Mouse (Mus musculus) frontal cortex, postnatal 10 days (tissue): Measurements from ENCODE around the gene Syt13.

Experiments
- DNase-seq, 2 experiments: peaks; one replicate each; pipeline ENCODE4 v3.0.0; 2022; ENCODE audit warnings: low spot score in 2 of 2, mixed read lengths in 1 of 2

Syt13 gene

DNA sequence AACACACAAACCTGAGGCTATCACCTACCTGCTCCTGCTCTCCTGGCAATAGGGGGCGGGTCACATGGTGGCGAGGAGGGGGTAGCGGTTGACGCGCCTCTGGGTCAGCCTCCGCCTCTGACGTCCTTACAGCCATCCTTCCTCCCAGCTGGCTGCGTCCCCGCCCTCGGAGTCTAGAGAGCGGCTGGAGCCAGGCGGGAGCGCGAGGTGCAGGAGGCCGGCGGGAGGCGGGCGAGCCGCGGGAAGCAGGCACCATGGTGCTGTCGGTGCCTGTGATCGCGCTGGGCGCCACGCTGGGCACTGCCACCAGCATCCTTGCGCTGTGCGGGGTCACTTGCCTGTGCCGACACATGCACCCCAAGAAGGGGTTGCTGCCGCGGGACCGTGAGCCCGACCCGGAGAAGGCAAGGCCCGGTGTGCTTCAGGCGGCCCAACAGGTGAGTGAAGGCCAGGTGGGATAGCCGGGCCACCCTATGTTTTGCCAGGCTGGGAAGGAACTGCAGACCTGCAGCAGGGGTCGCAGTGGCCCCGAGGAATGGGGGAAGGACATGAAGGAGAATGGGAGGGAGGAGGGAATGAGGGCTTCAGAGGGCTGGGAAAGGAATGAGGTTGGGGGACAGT is at the start of gene Syt13:
Gene Syt13, plus strand, starts transcription at position 166 of the 621 bp plus-strand sequence.
- DNase-seq = peak; percentile 61 to 62

DNA sequence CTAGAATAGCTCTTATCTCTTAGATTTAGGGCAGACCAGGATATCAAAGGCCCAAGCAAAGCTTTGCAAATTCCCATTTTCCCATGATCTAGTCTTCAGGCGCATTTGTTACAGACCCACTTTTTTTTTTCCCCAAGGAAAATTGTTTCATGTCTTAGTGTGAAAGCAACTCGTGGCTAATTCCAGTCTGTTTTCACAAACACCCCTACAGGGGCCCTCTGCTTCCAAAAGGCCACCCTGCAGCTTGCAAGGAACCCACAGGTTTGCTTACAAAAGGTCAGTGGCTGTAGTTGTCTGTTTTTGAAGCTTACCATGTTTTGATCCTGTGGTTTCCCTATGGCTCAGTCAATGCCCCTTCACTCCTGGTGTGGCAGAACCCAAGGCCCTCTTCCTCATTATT is 48.3 kb upstream of the Syt13 start:
- no peak for DNase-seq

- DNase-seq = no peak
Measured at GRCm38 (mm10) chr2:92870139-92870836, 44.6 kb upstream of the Syt13 start.

DNA sequence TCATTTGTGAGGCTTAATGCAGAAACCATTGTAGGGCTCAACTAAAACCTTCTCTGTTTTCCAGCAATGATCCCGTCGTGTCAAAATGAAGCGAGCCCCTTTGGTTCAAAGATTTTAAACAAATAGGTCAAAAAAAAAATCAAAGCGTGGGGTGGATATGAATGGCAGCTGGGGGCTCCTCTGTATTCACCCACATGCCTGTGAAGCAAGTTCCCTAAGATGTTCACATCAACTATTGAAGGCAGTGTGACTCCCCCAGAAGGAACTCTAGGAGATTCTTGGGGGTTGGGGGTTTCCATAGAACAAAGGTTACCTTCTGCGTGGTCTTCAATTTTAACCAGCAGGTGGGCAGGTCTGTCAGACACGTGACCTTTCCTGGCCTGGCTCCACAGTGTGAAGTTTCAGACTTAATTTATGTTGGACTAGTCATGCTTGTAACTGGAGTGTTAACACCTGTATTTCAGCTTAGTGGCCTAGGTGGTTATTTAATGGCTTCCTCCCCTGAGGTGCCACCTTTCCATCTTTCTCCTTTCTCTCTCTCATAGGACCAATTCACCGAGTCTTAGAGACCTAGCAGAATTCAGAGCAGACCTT is 43.7 kb upstream of the Syt13 start:
- no peak for DNase-seq

- DNase-seq = no peak
Measured at GRCm38 (mm10) chr2:92872652-92873051, 42.2 kb upstream of the Syt13 start.

GRCm38 (mm10) chr2:92874592-92874991 is 40.3 kb upstream of the Syt13 start:
- DNase-seq = no peak

- no peak for DNase-seq
Measured at GRCm38 (mm10) chr2:92877488-92877887, 37.4 kb upstream of the Syt13 start.

GRCm38 (mm10) chr2:92883039-92883911 is 31.6 kb upstream of the Syt13 start:
- peak; percentile 32 to 70 for DNase-seq

DNA sequence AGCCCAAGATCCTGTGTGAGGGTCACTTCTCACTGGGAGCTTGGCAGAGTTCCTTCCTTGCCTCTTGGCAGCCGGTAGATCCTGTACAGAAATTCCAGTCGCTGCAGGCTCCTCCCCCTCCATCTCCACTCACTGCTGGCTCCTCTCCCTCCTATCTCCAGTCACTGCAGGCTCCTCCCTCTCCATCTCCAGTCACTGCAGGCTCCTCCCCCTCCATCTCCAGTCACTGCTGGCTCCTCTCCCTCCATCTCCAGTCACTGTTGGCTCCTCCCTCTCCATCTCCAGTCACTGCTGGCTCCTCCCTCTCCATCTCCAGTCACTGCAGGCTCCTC is 31.0 kb upstream of the Syt13 start:
- DNase-seq = no peak

DNA sequence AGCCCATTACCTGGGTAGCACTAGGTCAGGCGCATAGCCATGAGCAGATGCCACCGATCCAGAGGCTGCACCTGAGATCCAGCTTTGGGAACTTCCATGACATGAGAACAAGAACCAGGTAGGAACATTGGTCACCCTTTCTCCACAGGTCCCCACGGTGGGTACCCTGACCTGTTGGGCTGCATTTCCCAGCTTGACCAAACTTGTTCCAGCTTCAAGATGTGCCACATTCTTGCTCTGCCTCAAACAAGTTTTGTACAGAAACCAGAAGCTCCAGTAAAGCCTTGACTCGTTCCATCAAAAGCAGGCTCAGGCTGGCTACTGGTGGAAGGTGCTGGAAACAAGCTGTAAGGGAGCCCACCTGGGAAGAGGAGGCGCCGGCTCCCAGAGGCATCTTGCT is 29.9 kb upstream of the Syt13 start:
- DNase-seq = no peak

GRCm38 (mm10) chr2:92886862-92887261 is 28.0 kb upstream of the Syt13 start:
- DNase-seq = no peak

- no peak for DNase-seq
Measured at GRCm38 (mm10) chr2:92892524-92892923, 22.4 kb upstream of the Syt13 start.

DNA sequence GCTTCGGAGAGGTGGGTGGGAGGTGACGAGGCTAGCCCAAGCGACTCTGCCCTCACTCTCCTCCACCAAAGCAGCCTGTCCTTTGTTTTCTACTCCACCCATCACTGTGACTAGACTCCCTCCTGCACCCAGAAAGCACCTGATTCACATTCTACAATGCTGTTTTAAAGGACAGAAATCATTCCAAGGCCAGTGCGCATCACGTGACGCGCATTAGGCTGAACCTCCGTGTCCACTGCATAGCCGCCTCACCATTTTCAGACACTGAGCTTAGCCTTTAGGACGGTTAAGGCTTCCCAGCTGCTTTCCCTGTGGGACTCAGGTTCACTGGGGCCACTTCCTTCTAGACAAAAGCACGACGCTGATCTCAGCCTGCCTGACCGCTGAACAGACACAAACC is 11.2 kb upstream of the Syt13 start:
- DNase-seq = no peak

GRCm38 (mm10) chr2:92904307-92904859 is 10.5 kb upstream of the Syt13 start:
- DNase-seq = peak in 1 of 2 experiments; percentile 48

- DNase-seq = no peak
Measured at GRCm38 (mm10) chr2:92910371-92910770, 4.5 kb upstream of the Syt13 start.

GRCm38 (mm10) chr2:92912312-92912711 is 2.6 kb upstream of the Syt13 start:
- no peak for DNase-seq

GRCm38 (mm10) chr2:92913295-92913694 is 1.6 kb upstream of the Syt13 start:
- DNase-seq = no peak

- DNase-seq = no peak
Measured at GRCm38 (mm10) chr2:92915659-92916631, 1.0 kb downstream of the Syt13 start.

- DNase-seq = no peak
Measured at GRCm38 (mm10) chr2:92917405-92918142, 2.7 kb downstream of the Syt13 start.

GRCm38 (mm10) chr2:92920709-92921108 is 5.8 kb downstream of the Syt13 start:
- no peak for DNase-seq
